Mouse (Mus musculus): Measurements from ENCODE around the gene 2310009B15Rik.

Gene 2310009B15Rik

GRCm38 (mm10) chr1:138843361-138844091 lies 13.1 kb downstream of the 2310009B15Rik start:
- no peak for DNase-seq (ENCODE audit: extremely low read depth, insufficient read length, low spot score)

- DNase-seq (ENCODE audit: extremely low read depth, insufficient read length, low spot score): no peak
Observed at GRCm38 (mm10) chr1:138842756-138843155, 13.9 kb downstream of the 2310009B15Rik start.

DNA sequence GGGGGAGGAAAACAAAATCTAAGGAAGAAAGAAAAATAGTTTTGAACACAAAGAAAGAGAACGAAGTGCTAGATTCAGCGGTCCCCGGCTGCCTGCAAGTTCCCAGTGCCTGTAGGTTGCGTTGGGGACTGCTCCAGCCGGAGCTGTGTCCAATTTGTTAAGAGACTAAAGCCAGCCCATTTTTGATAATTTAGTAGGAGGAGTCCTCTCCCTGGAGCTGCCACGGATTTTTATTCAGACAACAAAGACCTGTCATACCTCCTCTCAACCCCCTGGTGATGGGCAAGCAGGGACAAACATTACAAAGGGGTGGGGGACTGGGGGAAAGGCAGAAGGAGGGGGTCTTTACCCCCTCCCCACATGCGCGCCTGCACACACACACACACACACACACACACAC lies 14.3 kb downstream of the 2310009B15Rik start:
- DNase-seq (ENCODE audit: extremely low read depth, insufficient read length, low spot score): no peak

GRCm38 (mm10) chr1:138841306-138842095 lies 15.2 kb downstream of the 2310009B15Rik start:
- no peak for DNase-seq (ENCODE audit: extremely low read depth, insufficient read length, low spot score)

DNA sequence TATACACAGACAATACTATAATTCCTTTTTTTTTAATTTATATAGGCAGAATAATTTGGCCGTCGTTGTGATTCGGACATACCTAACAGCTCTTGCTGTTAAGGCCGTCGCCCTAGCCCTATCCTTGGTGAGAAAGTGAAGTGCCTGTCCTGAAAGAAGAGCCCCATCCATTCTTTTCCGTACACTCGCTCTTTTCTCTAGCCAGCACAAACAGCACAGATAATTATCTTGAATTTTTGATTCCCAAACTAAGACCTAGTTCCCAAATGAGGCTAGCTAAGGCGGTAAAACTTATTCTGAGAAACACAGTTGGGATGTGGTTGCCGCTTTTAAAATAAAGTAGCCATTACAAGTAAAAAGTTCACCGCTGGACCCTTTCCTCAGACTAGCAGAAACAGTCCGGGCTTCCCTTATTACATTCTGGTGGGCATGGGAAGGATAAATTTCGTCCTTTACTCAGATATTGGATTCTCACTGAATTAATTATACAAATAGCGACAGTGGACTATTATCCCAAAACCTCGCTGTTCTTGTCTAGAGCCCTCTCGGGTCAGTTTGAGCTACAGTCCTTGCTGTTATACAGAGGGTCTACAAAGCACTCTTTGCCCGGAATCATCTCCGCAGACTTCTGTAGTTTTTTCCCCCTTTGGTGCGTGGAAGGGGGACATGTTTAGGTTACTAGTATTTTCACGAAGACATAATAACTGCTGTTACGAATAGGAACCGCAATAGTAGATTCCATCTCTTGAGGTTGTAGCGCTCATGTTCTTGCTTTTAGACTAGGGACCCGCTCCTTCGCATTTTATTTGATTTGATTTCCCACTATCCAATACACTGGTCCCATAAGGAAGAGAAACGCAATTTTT lies 16.0 kb downstream of the 2310009B15Rik start:
- no peak for DNase-seq (ENCODE audit: extremely low read depth, insufficient read length, low spot score)

- DNase-seq (ENCODE audit: extremely low read depth, insufficient read length, low spot score): no peak
Observed at GRCm38 (mm10) chr1:138839809-138840430, 16.7 kb downstream of the 2310009B15Rik start.

- no peak for DNase-seq (ENCODE audit: extremely low read depth, insufficient read length, low spot score)
Observed at GRCm38 (mm10) chr1:138839291-138839690, 17.4 kb downstream of the 2310009B15Rik start.

DNA sequence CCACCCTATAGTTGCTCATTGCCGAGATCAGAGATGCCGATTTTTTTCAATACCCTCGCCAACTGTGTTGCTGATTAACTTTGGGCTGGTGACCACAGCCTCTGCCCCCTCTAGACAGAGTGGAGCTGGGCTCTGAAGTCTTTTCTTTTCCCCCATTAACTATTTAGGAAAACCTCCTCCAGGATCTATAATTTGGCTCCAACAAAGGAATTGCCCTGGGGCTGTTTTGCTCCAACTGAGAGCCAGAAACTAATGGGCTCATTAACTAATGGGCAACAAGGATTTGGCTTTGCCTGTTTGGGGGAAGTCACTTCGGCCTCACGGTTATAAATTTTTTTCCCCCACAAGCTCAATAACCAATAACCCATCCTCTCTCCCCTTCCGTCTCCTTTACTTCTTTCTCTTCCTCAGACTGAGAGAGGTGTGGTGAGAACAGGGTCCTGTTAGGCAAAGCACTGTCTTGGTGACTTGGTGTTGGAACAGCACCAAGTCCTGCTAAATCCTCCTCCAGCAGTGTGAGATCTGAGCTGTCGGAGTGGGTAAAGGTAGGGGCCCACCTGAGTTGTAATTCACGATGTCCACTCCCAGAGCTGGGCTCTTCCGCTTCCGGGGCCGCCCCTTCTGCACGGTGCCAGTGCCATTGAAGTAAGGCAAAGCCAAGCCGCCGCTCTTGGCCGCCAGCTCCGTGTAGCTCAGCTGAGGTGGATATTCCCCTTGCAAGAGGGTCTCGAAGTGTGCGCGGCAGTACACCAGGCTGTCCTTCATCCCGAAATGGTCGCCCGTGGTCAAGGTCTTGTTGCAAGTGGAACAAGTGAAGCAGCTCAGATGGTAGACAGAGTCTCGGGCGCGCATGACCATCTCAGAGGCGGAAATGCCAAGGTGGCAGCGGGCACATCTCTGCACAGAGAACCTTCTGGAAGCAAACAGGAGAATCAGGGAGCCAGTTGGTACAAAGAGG lies 18.6 kb downstream of the 2310009B15Rik start:
- DNase-seq (ENCODE audit: extremely low read depth, insufficient read length, low spot score): no peak

- DNase-seq (ENCODE audit: extremely low read depth, insufficient read length, low spot score): no peak
Observed at GRCm38 (mm10) chr1:138835355-138835900, 21.2 kb downstream of the 2310009B15Rik start.

DNA sequence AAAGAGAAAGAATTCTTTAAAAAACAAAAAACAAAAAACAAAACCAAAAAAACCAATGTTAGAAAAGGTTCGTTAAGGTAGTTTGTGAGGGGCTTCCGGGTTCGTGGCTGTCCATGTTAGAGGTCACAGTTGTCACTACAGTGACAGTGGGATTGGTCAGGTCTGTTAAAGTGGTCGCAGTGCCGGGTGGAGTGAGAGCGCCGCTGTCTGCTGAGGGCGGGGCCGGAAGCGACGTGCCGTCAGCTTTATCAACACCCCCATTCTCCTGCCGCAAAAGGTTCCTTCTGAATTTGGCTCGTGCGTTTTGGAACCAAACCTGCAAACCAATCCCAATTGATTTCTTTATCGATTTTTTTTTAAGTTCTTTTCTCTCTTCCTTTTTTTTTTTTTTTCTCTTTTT lies 25.3 kb downstream of the 2310009B15Rik start:
- no peak for DNase-seq (ENCODE audit: extremely low read depth, insufficient read length, low spot score)

DNA sequence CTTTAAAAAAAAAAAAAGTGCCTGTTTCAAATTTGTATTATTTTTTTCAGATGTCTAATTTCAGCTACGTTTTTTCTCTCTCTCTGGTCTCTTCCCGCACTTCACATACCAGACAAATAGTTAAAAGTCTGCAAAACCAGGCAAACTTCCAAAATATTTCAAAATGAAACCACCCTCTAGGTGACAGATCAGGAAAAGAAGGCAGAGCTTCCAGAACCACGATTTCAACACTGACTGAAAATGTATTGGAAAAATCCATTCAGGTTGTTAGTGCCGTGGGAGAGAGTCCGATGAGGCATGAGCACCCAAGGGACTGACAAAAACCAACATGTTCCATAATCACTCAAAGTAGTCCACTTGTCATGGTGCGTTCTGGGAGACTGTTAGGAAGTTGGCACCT lies 29.8 kb downstream of the 2310009B15Rik start:
- DNase-seq (ENCODE audit: extremely low read depth, insufficient read length, low spot score): peak; percentile 55

DNA sequence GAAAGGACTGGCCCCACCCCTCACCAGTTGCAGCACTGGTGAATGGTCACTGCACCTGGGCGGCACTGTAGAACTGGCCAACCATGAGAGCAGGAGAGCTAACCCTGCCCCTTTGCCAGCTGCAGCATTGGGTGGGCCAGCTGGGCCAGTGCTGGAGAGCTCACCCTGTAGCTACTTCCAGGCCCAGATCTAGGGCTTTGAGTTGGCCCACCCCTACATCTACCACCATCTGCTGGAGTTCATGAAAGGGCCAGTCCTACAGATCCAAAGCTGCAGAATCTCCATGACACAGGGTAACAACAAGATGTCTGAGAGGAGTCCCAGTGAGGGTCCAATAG lies 33.7 kb downstream of the 2310009B15Rik start:
- DNase-seq (ENCODE audit: extremely low read depth, insufficient read length, low spot score): no peak

DNA sequence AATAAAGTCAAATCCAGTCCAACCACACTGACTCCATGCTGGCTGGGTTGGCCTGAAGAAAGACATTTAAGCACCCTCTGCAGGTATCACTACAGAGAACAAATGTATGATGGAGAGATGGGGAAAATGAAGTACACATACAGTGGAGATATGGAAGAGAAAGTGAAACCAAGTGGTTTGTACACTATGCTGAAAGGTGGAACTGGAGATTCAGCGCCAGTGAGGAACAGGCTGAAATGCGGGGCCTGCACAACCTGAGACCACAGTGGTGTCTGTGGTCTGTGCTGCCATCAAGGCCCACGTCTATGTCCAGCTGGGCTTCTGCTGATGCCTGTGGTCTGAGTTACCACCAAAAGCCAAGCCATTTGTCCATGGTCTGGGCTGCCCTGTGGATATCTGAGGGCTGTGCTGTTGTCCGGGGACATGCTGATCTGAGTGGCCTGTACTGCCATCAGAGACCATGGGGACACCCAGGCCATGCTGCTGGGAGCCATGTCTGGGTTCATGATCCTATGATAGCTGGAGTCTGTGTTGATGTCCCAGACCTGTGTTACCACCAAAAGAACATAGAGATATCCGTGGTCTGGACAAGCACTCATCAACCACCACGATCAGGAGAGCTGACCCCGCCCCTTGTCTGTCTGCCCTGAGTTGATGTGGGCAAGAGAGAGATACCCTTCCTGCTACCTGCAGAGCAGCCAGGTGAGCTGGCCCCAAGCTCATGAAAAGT lies 34.2 kb downstream of the 2310009B15Rik start:
- DNase-seq (ENCODE audit: extremely low read depth, insufficient read length, low spot score): no peak

Measured in 3134 (cell line).